Mouse (Mus musculus): Measurements from ENCODE around the gene Kcnc1.

DNA sequence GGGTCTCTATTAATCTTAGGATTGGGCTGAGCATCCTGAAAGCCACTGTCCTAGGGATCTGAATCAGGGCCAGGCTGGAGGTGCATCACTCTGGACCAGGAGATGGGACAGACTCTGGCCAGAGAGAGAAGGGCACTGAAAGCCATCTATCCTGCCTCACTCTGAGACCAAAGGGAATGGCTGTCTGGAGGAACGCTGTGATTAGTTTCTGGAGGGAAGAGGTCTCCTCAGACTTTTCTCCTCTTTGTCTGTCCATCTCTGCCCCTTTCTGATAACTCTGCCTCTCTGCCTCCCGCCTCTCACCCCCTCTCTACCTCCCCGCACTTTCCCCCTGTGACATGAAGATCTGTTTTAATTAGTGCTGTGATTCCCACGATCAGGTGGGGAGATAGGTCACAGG lies 1.4 kb upstream of the Kcnc1 start:
- TF ChIP-seq CTCF (conservative IDR thresholded peaks at IDR 0.05; ENCODE audit: low read length) (no peak), NANOG (IDR thresholded peaks at IDR 0.05; ENCODE audit: borderline replicate concordance, low read length) (no peak)
